Comparison of ENCODE assay signal across 16 mouse cellular contexts in genomic region chr9:118100484-118100883, GRCm38 (mm10).
"Had no signal": no experiment of that assay in that cellular context is flagged by ENCODE, and none has a peak within 500 bp of the region (broad histone marks: within the 10 kb centered on the region; RNA-seq: fewer than 3 reads in every experiment).

No protein-coding gene starts in this region.

- H3K27ac ChIP-seq: neural tube, embryonic 13.5 days; neural tube, embryonic 15.5 days; stomach, embryonic 15.5 days; stomach, postnatal 0 days had no signal

- H3K4me3 ChIP-seq: neural tube, embryonic 13.5 days; neural tube, embryonic 15.5 days; stomach, embryonic 15.5 days had no signal

- H3K36me3 ChIP-seq: neural tube, embryonic 13.5 days; neural tube, embryonic 15.5 days; stomach, embryonic 15.5 days had no signal

- H3K9me3 ChIP-seq: neural tube, embryonic 13.5 days; neural tube, embryonic 15.5 days; stomach, embryonic 15.5 days had no signal

- H3K9ac ChIP-seq: neural tube, embryonic 13.5 days; neural tube, embryonic 15.5 days; stomach, embryonic 15.5 days had no signal

- H3K4me2 ChIP-seq: neural tube, embryonic 13.5 days; neural tube, embryonic 15.5 days; stomach, embryonic 15.5 days had no signal

- DNase-seq: retina, postnatal 1 day; right cerebral cortex, adult 18-20 months; right cerebral cortex, postnatal 14 days; right cerebral cortex, postnatal 25 days; right cerebral cortex, postnatal 4 days; spleen, adult 18-20 months; thymus, adult 18-20 months; thymus, adult 2 months; thymus, postnatal 14 days; thymus, postnatal 25 days; thymus, postnatal 36 days; thymus, postnatal 4 days had no signal

- H3K27me3 ChIP-seq: neural tube, embryonic 13.5 days; neural tube, embryonic 15.5 days; stomach, embryonic 15.5 days had no signal

- H3K4me1 ChIP-seq: neural tube, embryonic 13.5 days; neural tube, embryonic 15.5 days; stomach, embryonic 15.5 days had no signal
